Mouse (Mus musculus) erythroid progenitor cell, adult 5-6 weeks (primary cell): ENCODE results near the gene Wipf2. TPM values are rescaled to one million over a fixed set of nuclear protein-coding genes. Genes with fewer than 3 reads are reported as not detected.

Source experiments
- total RNA-seq, 2 experiments: library from RNA; stranded (forward) in 1 of 2; stranded (reverse) in 1 of 2; fragments of 150-400 nt in 1 of 2; fragments of 186-747, 209-891 nt in 1 of 2; gene quantifications; 2 replicates each; pipeline versions ENCODE4 v1.2.3 to v1.2.4; 2015 to 2017; ENCODE audit warnings: low replicate concordance in 2 of 2

The Wipf2 gene
- total RNA-seq, 2 experiments from 2014 or later, result 8.2 to 15.1 TPM

Other genes starting within 250 kb of the Wipf2 start
- gene Gm12355, start 238.0 kb upstream of the Wipf2 start, total RNA-seq (2015; ENCODE audit: low replicate concordance), result 5.4 TPM in 1 of 2 replicates, not detected in the other
- 1.1 and 3.9 TPM in 2 replicates for gene Gm12355, start 238.0 kb upstream of the Wipf2 start, total RNA-seq (2017; ENCODE audit: low replicate concordance)
- not detected in 2 replicates for gene Gsdma3, start 237.3 kb upstream of the Wipf2 start, total RNA-seq (2015; ENCODE audit: low replicate concordance)
- not detected in 2 replicates for gene Gsdma3, start 237.3 kb upstream of the Wipf2 start, total RNA-seq (2017; ENCODE audit: low replicate concordance)
- not detected in 2 replicates for gene Gsdma2, start 216.9 kb upstream of the Wipf2 start, total RNA-seq (2015; ENCODE audit: low replicate concordance)
- not detected in 2 replicates for gene Gsdma2, start 216.9 kb upstream of the Wipf2 start, total RNA-seq (2017; ENCODE audit: low replicate concordance)
- gene Gsdma, start 199.3 kb upstream of the Wipf2 start, total RNA-seq (2015; ENCODE audit: low replicate concordance), result not detected in 2 replicates
- not detected in 2 replicates for gene Gsdma, start 199.3 kb upstream of the Wipf2 start, total RNA-seq (2017; ENCODE audit: low replicate concordance)
- 28.1 and 30.3 TPM in 2 replicates for gene Psmd3, start 181.1 kb upstream of the Wipf2 start, total RNA-seq (2015; ENCODE audit: low replicate concordance)
- gene Psmd3, start 181.1 kb upstream of the Wipf2 start, total RNA-seq (2017; ENCODE audit: low replicate concordance), result 23.6 and 30.7 TPM in 2 replicates
- gene Csf3, start 162.4 kb upstream of the Wipf2 start, total RNA-seq (2015; ENCODE audit: low replicate concordance), result not detected in 2 replicates
- gene Csf3, start 162.4 kb upstream of the Wipf2 start, total RNA-seq (2017; ENCODE audit: low replicate concordance), result not detected in 2 replicates
- 30.6 and 57.7 TPM in 2 replicates for gene Med24, start 134.2 kb upstream of the Wipf2 start, total RNA-seq (2015; ENCODE audit: low replicate concordance)
- 14.7 and 25.0 TPM in 2 replicates for gene Med24, start 134.2 kb upstream of the Wipf2 start, total RNA-seq (2017; ENCODE audit: low replicate concordance)
- 8.6 and 13.8 TPM in 2 replicates for gene Thra, start 123.0 kb upstream of the Wipf2 start, total RNA-seq (2015; ENCODE audit: low replicate concordance)
- gene Thra, start 123.0 kb upstream of the Wipf2 start, total RNA-seq (2017; ENCODE audit: low replicate concordance), result 3.3 and 8.0 TPM in 2 replicates
- gene Nr1d1, start 88.3 kb upstream of the Wipf2 start, total RNA-seq (2015; ENCODE audit: low replicate concordance), result not detected in 2 replicates
- not detected in 2 replicates for gene Nr1d1, start 88.3 kb upstream of the Wipf2 start, total RNA-seq (2017; ENCODE audit: low replicate concordance)
- gene Msl1, start 68.1 kb upstream of the Wipf2 start, total RNA-seq (2015; ENCODE audit: low replicate concordance), result 43.6 and 44.7 TPM in 2 replicates
- 29.5 and 35.5 TPM in 2 replicates for gene Msl1, start 68.1 kb upstream of the Wipf2 start, total RNA-seq (2017; ENCODE audit: low replicate concordance)
- 41.8 and 60.4 TPM in 2 replicates for gene Casc3, start 58.7 kb upstream of the Wipf2 start, total RNA-seq (2015; ENCODE audit: low replicate concordance)
- gene Casc3, start 58.7 kb upstream of the Wipf2 start, total RNA-seq (2017; ENCODE audit: low replicate concordance), result 59.2 and 92.7 TPM in 2 replicates
- 6.7 TPM in 1 of 2 replicates, not detected in the other for gene Rapgefl1, start 26.9 kb upstream of the Wipf2 start, total RNA-seq (2015; ENCODE audit: low replicate concordance)
- 1.5 TPM in 1 of 2 replicates, not detected in the other for gene Rapgefl1, start 26.9 kb upstream of the Wipf2 start, total RNA-seq (2017; ENCODE audit: low replicate concordance)
- 72.4 and 84.3 TPM in 2 replicates for gene Cdc6, start 44.2 kb downstream of the Wipf2 start, total RNA-seq (2015; ENCODE audit: low replicate concordance)
- 96.1 and 116 TPM in 2 replicates for gene Cdc6, start 44.2 kb downstream of the Wipf2 start, total RNA-seq (2017; ENCODE audit: low replicate concordance)
- 4.3 and 18.4 TPM in 2 replicates for gene Rara, start 64.2 kb downstream of the Wipf2 start, total RNA-seq (2015; ENCODE audit: low replicate concordance)
- 0.51 and 1.4 TPM in 2 replicates for gene Rara, start 64.2 kb downstream of the Wipf2 start, total RNA-seq (2017; ENCODE audit: low replicate concordance)
- gene Gjd3, start 119.4 kb downstream of the Wipf2 start, total RNA-seq (2015; ENCODE audit: low replicate concordance), result not detected in 2 replicates
- gene Gjd3, start 119.4 kb downstream of the Wipf2 start, total RNA-seq (2017; ENCODE audit: low replicate concordance), result not detected in 2 replicates
- 1,106 and 1,185 TPM in 2 replicates for gene Top2a, start 160.6 kb downstream of the Wipf2 start, total RNA-seq (2015; ENCODE audit: low replicate concordance)
- gene Top2a, start 160.6 kb downstream of the Wipf2 start, total RNA-seq (2017; ENCODE audit: low replicate concordance), result 1,820 and 2,303 TPM in 2 replicates
- 12.2 and 25.2 TPM in 2 replicates for gene Igfbp4, start 177.6 kb downstream of the Wipf2 start, total RNA-seq (2015; ENCODE audit: low replicate concordance)
- gene Igfbp4, start 177.6 kb downstream of the Wipf2 start, total RNA-seq (2017; ENCODE audit: low replicate concordance), result 5.8 and 8.1 TPM in 2 replicates
- not detected in 2 replicates for gene Tns4, start 225.7 kb downstream of the Wipf2 start, total RNA-seq (2015; ENCODE audit: low replicate concordance)
- gene Tns4, start 225.7 kb downstream of the Wipf2 start, total RNA-seq (2017; ENCODE audit: low replicate concordance), result 2.6 and 3.1 TPM in 2 replicates